Mouse (Mus musculus): ENCODE data around the gene Tfpt.

Gene Tfpt

DNA sequence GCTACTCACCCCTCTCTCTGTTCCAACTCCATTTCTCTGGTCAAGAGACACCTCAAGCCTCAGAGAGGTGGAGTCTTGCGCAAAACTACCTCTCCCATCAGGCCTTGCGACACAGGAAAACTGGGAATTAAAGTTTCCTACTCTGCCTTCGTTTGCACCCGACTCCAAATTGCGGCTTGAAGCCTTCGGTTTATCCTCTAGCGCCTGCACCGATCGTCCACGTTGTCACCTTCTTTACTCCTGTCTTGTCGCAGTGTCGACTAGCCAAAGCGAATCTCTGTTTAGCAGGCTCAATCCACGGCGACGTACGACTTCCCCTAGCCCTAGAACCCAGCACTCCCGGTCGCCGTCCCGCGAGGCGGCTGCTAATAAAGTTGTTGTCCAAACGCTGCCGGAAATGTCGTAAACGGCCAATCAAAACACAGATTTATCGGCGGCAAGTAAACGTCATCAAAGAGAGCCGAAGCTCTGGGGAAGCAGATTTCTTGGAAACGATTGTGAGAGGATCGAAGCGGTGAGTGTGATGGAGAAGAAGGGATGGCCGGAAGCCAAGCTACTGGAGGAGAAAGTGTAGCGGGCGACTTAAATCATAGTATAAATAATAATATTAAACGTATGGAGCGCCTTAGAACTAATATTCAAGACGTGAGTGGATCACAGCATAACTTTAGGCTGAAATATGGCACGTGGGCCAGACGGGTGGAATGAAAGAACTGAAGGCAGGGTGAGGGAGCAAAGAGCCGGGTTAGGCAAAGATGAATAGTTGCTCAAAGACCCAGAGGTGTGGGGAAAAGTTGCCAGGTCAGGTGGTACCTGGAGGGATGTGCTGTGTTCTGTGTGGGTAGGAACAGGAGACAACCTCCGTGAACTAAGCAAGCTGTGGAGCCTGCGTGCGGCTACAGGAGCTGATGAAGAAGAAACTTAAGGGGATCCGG, at the start of gene Tfpt, which contains the start of gene Prpf31:
Tfpt (minus strand) TSS at position 387 of the 935 bp plus-strand sequence.
Prpf31 (plus strand) TSS at position 443 of the 935 bp plus-strand sequence.
- peak; percentile 94 for ATAC-seq (ENCODE audit: low TSS enrichment)

DNA sequence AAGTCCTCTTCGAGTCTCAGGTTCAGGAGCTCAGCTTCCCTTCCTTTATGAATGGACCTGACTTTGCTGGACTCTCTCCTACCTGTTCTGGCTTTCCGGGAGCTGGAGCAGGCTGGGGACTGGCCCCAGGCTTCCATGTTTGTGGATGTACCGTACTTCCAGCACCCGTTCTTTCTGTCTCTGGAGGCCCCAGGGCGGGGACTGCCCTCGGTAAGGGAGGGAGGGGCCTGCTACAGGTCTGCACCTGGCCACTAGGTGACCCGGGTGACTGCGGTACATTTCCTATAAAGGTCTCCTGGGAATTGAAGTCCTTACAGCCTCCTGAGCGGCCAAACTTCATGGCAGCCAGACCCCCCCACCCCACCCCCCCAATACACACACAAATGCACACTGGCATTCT, 47.6 kb upstream of the Tfpt start, which contains the start of gene Tmc4:
Tmc4 (minus strand) TSS at position 212 of the 400 bp plus-strand sequence.
- ATAC-seq (ENCODE audit: low TSS enrichment): no peak

DNA sequence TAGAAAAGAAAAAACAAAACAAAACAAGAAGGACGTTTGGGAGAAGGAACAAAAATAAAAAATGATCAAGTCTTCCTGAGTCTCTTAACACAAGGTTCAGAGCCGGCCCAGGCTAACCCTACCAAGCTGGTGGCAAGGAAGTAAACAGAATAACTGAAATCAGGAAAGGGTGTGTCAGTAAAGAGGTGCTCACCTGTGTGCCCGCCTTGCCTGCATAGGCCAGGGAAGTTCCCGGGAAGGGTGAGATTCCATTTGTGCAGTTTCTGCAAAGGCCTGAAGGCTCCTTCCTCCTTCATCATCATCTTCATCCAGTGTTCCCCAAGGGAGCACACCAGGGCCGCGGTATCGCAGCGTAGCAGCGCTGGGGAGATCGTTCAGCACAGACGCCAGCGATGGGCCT, 46.6 kb upstream of the Tfpt start:
- no peak for ATAC-seq (ENCODE audit: low TSS enrichment)

DNA sequence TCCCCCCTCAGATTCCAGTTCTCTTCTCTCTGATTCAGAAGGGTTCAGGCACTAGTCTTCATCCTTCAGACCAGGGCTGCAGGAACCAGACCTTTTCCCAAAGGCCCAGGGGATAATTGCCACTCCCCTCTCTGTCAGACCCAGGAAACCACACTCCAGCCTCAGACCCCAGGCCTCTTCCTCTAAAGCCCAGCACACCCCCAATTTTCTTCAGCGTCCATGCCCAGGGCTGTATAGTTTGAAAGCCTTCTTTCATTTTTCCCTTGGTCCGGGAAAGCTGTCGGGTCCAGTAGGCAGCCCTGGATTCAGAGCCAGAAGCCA, 45.5 kb upstream of the Tfpt start:
- ATAC-seq (ENCODE audit: low TSS enrichment): 0 out of 2 replicates have a peak, but pooled peaks have one; percentile 4

DNA sequence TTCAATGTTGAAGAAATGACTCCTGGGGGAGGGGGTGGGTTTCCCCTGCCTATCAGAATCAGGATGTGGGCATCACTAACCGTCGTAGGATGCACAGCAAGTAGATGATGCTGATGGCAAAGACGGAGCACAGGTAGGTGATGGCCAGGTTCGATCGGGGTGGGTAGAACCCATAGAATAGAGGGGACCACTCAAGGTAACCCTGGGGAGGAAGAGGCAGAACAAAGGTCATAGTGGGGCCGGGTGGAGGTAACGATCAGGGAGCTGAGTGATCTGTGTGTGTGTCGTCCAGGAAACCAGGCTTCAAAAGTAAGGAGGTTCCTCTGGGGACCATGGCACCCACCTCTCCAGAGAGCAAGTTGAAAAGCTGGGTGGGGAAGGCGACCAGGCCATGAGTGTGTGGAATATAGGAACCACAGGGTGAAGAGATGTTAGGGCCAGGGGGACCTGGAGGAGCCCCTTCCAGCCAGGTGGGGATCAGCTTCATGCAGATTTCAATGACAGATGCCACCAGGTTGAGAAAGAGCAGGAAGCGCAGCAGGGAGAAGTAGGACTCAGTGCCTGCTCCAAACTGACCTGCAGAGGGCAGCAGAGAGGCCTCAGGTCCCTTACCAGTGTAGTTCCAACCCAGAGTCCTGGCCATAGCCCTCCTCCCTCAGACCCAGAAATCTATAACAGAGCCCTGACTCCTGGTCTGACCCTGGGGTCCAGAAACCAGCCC, 44.9 kb upstream of the Tfpt start:
- peak; percentile 91; the same call in 1 of the 2 replicates for ATAC-seq (ENCODE audit: low TSS enrichment)

DNA sequence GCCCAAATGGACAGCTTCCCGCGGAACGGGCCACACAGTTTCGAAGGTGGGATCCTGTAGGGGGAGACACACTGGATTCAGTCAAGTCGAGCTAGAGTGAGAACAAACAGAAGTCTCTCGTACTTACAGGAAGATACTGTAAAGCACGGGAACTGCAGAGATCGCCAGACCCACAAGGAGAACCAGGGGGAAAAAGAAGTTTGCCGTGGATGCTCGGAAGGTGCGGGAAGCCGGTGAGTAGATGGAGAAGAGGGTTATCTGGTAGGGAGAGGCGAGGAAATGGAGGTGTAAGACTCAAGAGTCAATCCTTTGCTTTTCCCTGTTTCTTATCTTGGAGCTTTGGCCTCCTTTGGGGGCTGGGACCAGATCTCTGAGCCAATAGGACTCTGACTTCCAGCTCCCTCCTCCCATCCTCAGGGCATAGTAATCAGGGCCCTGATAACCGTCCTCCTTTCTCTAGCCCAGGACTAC, 37.2 kb upstream of the Tfpt start:
- ATAC-seq (ENCODE audit: low TSS enrichment): no peak

DNA sequence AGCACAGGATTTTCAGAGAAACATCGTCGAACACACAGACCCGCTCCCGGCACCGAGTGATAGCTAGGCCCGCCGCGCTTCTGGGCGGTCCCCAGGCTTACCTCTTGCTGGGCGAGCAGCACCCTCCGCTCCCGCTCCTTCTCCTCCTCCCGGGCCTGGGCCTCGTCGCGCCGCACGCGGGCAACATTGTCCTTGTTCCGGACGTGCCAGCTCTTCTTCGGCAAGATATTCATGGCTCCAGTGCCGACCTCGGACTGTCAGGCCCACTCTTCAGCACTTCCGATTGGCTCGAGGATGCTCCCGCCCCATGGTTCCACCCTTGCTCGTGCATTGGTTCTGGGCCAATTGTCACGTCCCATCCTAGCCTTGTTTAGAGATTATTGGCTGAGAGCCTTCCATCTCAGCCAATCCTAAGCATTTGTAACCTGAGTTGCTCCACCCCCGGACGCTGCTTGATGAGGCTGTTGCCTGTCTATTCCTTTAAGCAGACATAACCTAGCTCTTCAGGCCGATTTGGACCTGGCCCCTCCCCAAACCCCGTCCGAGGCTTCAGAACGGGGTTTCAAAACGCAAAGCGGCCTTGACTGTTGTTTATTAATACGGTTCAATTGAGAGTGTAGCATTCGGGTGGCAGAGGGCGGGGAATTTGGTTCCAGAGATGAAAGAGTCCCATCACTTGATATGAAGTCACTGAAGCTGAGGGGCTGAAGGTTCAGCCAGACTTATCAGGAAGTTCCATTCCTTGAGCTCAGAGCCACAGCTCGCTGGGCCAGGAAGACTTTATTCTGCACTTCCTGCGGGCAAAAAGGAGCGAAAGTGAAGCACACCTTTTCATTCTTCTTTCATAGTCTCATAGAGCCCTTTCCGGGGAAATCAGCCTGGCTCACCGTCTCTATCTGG, 35.7 kb upstream of the Tfpt start, which contains the start of gene Leng1:
Leng1 (minus strand) TSS at position 626 of the 900 bp plus-strand sequence.
- ATAC-seq (ENCODE audit: low TSS enrichment): peak; percentile 96

DNA sequence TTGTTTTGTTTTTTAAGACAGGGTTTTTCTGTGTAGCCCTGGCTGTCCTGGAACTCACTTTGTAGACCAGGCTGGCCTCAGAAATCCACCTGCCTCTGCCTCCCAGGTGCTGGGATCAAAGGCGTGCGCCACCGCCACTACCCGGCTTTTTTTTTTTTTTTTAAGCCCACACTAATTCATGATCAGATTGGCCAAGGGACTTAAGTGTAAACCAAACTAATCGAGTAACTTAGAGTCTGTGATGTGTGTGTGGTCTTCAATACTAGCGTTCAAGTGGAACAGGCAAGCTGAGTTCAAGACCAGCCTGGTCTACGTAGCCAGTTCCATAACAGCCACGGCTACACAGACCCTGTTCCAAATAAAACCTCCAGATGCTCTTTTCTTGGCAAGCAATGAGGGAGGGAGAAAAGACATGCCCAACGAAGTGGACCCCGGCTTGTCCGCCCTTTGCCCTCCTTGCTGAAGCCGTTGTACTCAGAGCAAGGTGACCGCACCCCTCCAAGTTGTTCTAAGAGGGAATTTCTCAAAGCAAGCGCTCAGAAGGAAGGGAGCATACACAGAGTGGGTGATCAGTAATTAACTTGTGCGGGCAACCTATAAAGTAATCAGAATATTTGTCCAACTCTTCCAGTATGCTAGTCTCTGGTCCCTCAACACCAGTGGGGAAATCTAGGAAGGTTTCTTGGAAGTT, 34.9 kb upstream of the Tfpt start:
- peak; percentile 1; the same call in 1 of the 2 replicates for ATAC-seq (ENCODE audit: low TSS enrichment)

DNA sequence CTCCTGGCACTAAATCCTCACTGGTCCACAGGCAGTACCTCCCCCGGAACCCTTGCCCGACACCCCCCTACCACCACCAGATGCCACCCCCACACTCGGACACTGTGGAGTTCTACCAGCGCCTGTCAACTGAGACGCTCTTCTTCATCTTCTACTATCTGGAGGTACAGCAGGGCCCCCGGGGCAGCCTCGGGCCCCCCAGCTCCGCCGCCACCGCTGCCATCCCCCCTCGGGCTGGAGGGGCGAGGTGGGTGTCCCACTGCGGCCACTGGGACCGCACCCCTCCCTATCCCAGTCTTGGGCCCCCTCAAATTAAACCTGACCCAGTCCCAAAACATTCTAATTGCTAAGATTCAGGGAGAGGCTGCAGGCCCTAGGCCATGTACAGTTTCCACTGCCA, 28.8 kb upstream of the Tfpt start:
- ATAC-seq (ENCODE audit: low TSS enrichment): no peak

DNA sequence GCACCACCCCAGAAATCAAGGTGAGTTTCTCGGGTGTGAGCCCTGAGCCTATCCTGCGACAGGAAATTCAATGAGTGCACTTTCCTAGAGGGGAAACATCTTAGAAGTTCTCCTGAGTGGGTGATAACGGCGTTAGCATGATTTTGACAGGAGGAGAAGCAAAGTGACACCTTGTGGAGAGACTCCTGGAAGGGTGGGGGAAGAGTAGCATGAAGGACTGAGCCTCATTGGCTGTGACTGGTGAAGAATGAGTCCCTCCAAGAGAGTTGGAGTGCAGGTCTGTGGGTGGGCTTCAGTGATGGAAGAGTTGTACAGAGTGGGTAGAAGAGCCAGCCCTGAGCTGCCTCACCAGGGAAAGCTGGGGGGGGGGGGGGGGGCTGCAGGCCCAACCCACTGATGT, 27.2 kb upstream of the Tfpt start:
- ATAC-seq (ENCODE audit: low TSS enrichment): peak; percentile 31; the same call in 1 of the 2 replicates

DNA sequence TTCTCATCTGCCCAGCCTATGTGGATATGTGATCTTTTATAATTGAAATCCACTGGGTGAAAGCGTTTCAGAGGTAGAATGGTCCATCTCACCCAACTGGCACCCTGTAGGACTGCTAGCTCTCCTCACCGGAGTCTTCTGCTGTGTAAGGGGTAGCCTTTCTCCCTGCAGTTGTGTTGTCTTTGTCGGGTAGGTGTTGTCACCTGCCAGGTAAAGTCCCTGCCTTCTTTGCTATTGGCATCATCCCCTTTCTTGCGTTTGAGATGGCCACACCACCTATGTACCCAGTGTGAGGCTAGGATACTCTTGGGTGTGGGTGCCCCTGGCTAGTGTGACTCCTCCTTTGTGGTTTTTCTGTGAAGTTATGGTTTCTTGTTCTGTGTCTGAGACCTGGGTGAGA, 16.9 kb upstream of the Tfpt start:
- ATAC-seq (ENCODE audit: low TSS enrichment): no peak

DNA sequence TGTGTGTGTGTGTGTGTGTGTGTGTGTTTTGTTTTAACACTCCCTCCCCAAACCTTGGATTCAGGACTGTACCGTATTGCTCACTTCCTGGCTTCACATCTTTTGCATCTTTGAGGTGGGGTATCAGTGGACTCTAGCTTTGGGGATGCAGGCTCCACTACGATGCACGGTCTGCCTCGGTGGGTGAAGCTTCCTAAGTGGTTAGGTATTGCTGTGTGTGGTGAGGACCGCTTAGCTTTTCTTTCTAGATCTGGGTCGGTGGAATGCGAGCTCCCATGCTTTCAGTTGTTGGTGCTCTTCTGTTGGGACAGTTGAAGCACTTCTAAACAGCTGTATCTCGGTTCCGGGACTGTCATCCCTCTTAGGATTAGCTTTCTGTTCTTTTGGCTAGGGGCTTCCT, 16.5 kb upstream of the Tfpt start:
- no peak for ATAC-seq (ENCODE audit: low TSS enrichment)

DNA sequence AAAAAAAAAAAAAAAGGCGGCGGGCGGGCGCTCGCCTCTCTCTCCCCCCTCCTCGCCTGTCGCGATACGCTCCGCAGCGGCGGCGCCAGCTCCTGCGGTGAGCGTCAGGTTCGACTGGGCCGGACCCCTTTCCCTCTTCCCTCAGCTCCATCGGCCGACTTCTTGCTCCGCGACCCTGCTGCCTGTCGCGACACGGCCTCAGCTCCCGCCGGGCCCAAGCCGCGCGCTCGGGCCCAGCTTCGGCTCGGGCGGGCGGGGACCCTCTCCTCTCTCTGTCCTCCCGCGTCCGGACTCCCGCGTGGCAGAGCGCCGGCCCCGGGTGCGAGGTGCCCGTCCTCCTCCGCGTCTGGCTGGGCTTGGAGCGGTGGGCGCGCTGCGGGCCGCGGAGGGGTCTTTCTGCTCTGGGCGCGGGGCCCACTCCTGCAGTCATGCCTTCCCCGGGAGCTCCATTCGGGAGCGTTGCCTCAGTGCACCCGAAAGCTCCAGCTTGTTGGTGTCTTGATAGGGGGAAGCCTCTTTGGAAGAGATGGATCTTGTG, 15.8 kb upstream of the Tfpt start:
- peak; percentile 20 for ATAC-seq (ENCODE audit: low TSS enrichment)

DNA sequence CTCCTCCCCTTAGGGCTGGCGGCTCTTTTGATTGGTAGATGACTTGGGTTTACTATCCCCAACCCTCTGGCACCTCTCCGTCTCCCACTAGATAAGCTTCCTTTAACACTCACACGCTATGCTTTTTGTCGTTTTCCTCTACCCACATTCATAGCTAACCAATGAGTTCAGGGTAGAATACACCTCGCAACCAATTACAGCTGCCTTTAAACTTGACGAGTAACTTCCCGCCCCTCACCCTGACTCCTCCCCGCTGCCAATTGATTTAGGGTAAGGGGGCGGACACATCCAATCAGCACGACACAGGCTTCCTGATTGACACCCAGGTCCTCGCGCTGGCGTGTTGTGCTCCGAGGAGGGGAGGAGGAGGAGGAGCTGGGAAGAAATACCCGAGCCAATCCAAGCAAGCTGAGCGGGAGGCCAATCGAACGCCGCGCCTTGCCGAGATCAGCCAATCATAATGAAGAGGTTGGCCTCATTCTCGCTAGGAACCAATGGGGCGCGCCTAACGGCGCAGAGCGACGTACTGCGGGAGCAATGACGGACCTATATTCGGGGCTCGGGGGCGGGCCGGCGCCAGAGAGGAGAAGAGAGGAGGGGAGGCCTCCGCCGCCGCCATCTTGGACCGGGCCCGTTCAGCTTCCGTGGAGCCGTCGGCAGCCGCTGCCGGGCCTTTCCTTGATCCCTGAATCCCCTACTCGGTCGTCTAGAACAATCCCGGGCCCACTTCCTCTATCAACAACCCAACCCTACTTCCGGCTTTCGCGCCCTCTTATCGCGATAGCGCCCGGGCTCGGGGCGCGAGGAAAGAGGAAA, 15.2 kb upstream of the Tfpt start, which contains the start of gene Cnot3:
Cnot3 (plus strand) TSS at position 597 of the 816 bp plus-strand sequence.
- ATAC-seq (ENCODE audit: low TSS enrichment): peak; percentile 95

DNA sequence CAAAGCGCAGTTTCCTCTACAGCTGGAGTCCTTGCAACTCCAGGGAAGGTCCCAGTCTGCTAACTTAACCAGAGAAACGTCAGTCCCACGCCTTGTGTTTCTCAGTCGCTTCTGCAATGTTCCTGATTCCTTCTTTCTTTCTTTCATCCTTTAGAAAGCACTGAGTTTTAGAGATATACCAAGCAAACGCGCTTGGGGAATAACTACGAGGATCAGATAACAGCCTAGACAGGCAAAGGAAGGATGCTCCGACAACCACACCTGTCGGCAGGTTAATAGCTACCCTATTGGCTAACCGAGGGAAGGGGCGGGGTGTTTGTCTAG, 14.6 kb upstream of the Tfpt start:
- ATAC-seq (ENCODE audit: low TSS enrichment): peak; percentile 0; the same call in 1 of the 2 replicates

DNA sequence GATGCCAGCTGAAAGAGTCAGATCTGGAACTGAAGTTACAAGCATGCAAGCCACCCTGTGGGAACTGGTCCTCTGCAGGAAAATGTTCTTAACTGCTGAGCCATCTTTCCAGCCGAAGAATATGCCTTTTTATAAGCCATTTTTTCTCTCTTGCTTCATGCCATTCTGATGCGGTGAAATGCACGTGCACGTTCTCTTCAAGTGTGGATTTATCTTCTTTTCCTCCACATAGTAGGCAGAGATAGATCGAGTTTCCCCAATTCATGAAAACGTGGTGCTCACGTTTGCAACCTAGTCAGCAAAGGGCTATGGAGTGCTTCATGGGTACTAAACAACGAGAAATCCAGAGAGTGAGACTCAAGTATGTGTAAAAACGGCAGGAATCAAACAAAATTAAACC, 14.1 kb upstream of the Tfpt start:
- no peak for ATAC-seq (ENCODE audit: low TSS enrichment)

DNA sequence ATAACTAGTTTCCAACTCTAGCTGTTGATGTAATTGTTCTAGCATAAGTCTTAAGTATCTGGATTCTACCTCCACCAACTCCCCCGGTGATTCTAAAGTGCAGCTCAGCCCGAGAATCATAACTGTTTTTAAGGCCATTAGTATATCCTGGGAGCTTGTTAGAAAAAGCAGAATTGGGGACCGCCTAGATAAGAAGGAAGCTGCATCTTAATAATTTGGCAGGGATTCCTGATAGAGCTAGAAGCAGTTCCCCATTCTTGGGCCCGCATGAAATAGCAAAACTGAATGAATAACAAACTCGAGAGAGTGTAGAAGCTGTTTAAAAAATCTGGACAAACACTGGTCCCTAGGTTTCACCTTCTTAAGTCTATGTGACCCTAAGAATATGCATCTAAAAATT, 13.7 kb upstream of the Tfpt start:
- no peak for ATAC-seq (ENCODE audit: low TSS enrichment)

DNA sequence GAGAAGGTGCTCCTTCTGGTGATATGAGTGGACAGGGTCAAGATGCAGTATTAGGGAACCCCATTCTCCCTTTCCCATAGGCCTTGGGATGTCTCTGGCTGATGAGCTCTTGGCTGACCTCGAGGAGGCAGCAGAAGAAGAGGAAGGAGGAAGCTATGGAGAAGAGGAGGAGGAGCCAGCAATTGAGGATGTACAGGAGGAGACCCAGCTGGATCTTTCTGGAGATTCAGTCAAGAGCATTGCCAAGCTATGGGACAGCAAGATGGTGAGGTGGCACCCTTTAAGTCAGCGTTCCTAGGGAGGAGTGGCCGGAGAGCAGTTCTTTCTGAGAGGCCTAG, 718 bp upstream of the Tfpt start:
- ATAC-seq (ENCODE audit: low TSS enrichment): no peak

DNA sequence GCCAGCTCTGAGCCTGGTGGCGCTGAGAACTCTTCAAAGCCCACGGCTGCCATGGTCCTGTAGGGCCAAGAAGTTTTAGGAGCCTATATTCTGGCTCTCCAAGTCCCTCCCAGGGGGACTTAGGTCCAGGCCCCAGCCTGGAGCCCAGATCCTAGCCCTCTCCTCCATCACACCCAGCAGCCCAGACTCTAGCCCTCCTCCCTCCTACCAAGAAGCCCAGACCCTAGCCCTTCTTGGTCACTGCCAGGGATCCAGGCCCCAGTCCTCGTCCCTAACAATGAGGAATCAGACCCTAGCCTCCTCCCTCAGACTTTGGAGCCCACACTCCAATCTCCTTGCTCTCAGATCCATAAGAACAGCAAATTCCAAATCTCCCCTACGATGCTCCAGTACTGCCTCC, 699 bp downstream of the Tfpt start:
- ATAC-seq (ENCODE audit: low TSS enrichment): no peak
